Mouse (Mus musculus) left cerebral cortex, adult 8-10 months (tissue): ENCODE data around the gene Clk2. TPM values are rescaled to one million over a fixed set of nuclear protein-coding genes. Genes with fewer than 3 reads are reported as not detected.

ENCODE experiments used
- DNase-seq, 2 experiments: peaks; one replicate each; pipeline ENCODE4 v3.0.0; 2022; ENCODE audit warnings: low spot score in 2 of 2
- total RNA-seq, 4 experiments: library from RNA; stranded (reverse); gene quantifications; 2 replicates each; pipeline ENCODE4 v1.2.4; 2022

Clk2 gene
- total RNA-seq, 4 experiments from 2014 or later, result 41.2 to 45.3 (median 42.5) TPM

- no peak for DNase-seq
Measured at GRCm38 (mm10) chr3:89219546-89219945, 55.0 kb downstream of the Clk2 start.

GRCm38 (mm10) chr3:89221167-89221566 lies 56.6 kb downstream of the Clk2 start:
- DNase-seq, result no peak

- no peak for DNase-seq
Measured at GRCm38 (mm10) chr3:89224796-89225195, 60.2 kb downstream of the Clk2 start.

- no peak for DNase-seq
Measured at GRCm38 (mm10) chr3:89225321-89225815, 60.8 kb downstream of the Clk2 start.

DNA sequence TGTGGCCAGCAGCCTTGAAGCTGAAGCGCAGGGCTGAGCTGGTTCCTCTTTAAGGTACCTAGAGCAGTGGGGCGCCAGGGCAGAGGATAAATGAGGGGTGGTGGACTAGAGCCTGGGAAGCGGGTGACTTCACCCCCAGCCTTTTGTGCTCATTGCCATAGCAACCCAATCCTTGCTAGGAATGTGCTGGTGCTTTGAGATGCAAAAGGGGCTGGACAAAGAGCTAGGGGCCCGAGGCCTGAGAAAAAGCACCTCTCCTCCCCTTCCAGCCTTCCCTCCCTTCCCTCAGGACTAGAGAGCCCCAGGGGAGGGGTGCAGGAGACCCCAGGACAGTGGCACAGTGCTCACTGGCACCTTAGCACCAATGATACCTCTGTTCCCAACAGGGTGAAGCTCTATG lies 61.3 kb downstream of the Clk2 start:
- DNase-seq, result no peak

DNA sequence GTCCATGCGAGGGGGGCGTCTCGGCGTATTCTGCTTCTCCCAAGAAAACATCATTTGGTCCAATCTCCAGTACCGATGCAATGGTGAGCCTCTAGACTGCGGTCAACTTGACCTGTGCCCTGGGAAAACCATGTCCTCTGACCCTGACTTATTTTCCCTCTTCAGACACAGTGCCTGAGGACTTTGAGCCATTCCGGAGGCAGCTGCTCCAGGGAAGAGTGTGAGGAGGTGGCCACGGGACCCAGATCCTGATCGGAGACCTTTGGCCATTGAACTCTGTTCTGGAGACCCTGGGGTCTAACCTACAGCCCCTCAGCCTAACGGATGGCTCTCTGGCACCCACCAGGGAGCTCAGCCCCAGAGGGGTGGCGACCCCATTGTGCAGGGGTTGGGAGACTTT lies 61.8 kb downstream of the Clk2 start:
- no peak for DNase-seq

Other genes with a start within 250 kb of the Clk2 start
- gene Ash1l, start 214.2 kb upstream of the Clk2 start, total RNA-seq, result 100 to 1,000 TPM in 1 of 4 experiments, 10 to 100 TPM in 3; 85.3 to 102 (median 91.4) TPM
- 100 to 1,000 TPM in 2 of 4 experiments, 10 to 100 TPM in 2; 87.3 to 110 (median 103) TPM for gene Dap3, start 213.6 kb upstream of the Clk2 start, total RNA-seq
- 100 to 1,000 TPM; 170 to 198 (median 187) TPM for gene Rusc1, start 71.5 kb upstream of the Clk2 start, total RNA-seq
- gene Gm43738, start 63.7 kb upstream of the Clk2 start, total RNA-seq, result under 1 TPM in 1 of 4 experiments, not detected in 3; 0.21 TPM
- 100 to 1,000 TPM in 2 of 4 experiments, 10 to 100 TPM in 2; 84.4 to 129 (median 100) TPM for gene Fdps, start 62.8 kb upstream of the Clk2 start, total RNA-seq
- gene Pklr, start 28.7 kb upstream of the Clk2 start, total RNA-seq, result not detected
- 10 to 100 TPM; 12.3 to 18.2 (median 17.0) TPM for gene Hcn3, start 4.6 kb upstream of the Clk2 start, total RNA-seq
- 10 to 100 TPM; 58.5 to 69.8 (median 63.9) TPM for gene Scamp3, start 12.7 kb downstream of the Clk2 start, total RNA-seq
- gene Fam189b, start 18.3 kb downstream of the Clk2 start, total RNA-seq, result 10 to 100 TPM; 47.2 to 58.2 (median 52.3) TPM
- gene Gba, start 38.1 kb downstream of the Clk2 start, total RNA-seq, result 10 to 100 TPM; 52.5 to 62.4 (median 56.1) TPM
- gene Thbs3, start 50.4 kb downstream of the Clk2 start, total RNA-seq, result 10 to 100 TPM; 14.2 to 24.3 (median 22.2) TPM
- 100 to 1,000 TPM in 2 of 4 experiments, 10 to 100 TPM in 2; 95.4 to 105 (median 99.8) TPM for gene Mtx1, start 62.3 kb downstream of the Clk2 start, total RNA-seq
- gene Muc1, start 64.3 kb downstream of the Clk2 start, total RNA-seq, result 1 to 10 TPM in 1 of 4 experiments, under 1 TPM in 3; 0.36 to 1.5 (median 0.67) TPM
- gene Krtcap2, start 81.2 kb downstream of the Clk2 start, total RNA-seq, result 10 to 100 TPM; 70.4 to 91.2 (median 83.7) TPM
- gene Trim46, start 81.5 kb downstream of the Clk2 start, total RNA-seq, result 10 to 100 TPM; 66.2 to 74.6 (median 68.4) TPM
- gene Dpm3, start 94.6 kb downstream of the Clk2 start, total RNA-seq, result 10 to 100 TPM; 51.6 to 64.2 (median 54.6) TPM
- gene Slc50a1, start 105.8 kb downstream of the Clk2 start, total RNA-seq, result 10 to 100 TPM; 38.0 to 48.9 (median 45.5) TPM
- gene Efna1, start 116.3 kb downstream of the Clk2 start, total RNA-seq, result 1 to 10 TPM; 5.6 to 8.8 (median 6.8) TPM
- gene Efna3, start 158.2 kb downstream of the Clk2 start, total RNA-seq, result 10 to 100 TPM; 50.1 to 61.2 (median 55.3) TPM
- gene Efna4, start 173.2 kb downstream of the Clk2 start, total RNA-seq, result under 1 TPM in 3 of 4 experiments, not detected in 1; 0.22 to 0.46 (median 0.30) TPM
- gene Adam15, start 185.2 kb downstream of the Clk2 start, total RNA-seq, result 100 to 1,000 TPM; 104 to 122 (median 108) TPM
- gene Dcst2, start 197.2 kb downstream of the Clk2 start, total RNA-seq, result under 1 TPM; 0.32 to 0.77 (median 0.42) TPM
- gene Dcst1, start 200.5 kb downstream of the Clk2 start, total RNA-seq, result under 1 TPM in 1 of 4 experiments, not detected in 3; 0.61 TPM
- 10 to 100 TPM; 11.3 to 20.3 (median 15.8) TPM for gene Zbtb7b, start 230.0 kb downstream of the Clk2 start, total RNA-seq
- 1 to 10 TPM; 3.9 to 5.8 (median 4.4) TPM for gene Lenep, start 238.0 kb downstream of the Clk2 start, total RNA-seq
- gene Flad1, start 247.1 kb downstream of the Clk2 start, total RNA-seq, result 10 to 100 TPM; 30.8 to 39.9 (median 35.6) TPM